Mouse (Mus musculus): Measurements from ENCODE around the gene S100pbp.

- TF ChIP-seq CTCF (IDR thresholded peaks at IDR 0.05; ENCODE audit: borderline replicate concordance, extremely low read depth, insufficient read depth, insufficient read length) (no peak), POLR2A (IDR thresholded peaks at IDR 0.05; ENCODE audit: borderline replicate concordance, extremely low read depth, insufficient read depth, insufficient read length, poor library complexity, severe bottlenecking) (no peak)
Measured at GRCm38 (mm10) chr4:129119708-129120107, 69.8 kb downstream of the S100pbp start.

Measured in brain, embryonic 14.5 days (tissue).